Mouse (Mus musculus) embryonic fibroblast, embryonic 13.5 days (primary cell): ENCODE results near the gene Gins3.

Source experiments
- CTCF ChIP-seq: IDR thresholded peaks from 2 replicates; pipeline ENCODE4 v1.5.1; 2011; ENCODE audit warnings: mild to moderate bottlenecking, control low read depth, low read length, moderate library complexity, borderline replicate concordance; ENCODE audit not compliant: insufficient read depth
- POLR2A ChIP-seq: IDR thresholded peaks from 2 replicates; pipeline ENCODE4 v1.6.1; 2011; ENCODE audit warnings: low read depth, mild to moderate bottlenecking, control low read depth, low read length, moderate library complexity

- TF ChIP-seq CTCF, result no peak
- no peak for TF ChIP-seq POLR2A
Measured at GRCm38 (mm10) chr8:95660334-95660882, 27.2 kb downstream of the Gins3 start.
